In genomic region chr4:130926274-130926673, GRCm38 (mm10) we compare ENCODE assay signal across 30 mouse cellular contexts. TPM values are rescaled to one million over a fixed set of nuclear protein-coding genes. Genes with fewer than 3 reads are reported as not detected.
"Had no signal": no experiment of that assay in that cellular context is flagged by ENCODE, and none has a peak within 500 bp of the region (broad histone marks: within the 10 kb centered on the region; RNA-seq: fewer than 3 reads in every experiment).

No protein-coding gene starts in this region.

- H3K9ac ChIP-seq: heart, embryonic 13.5 days; heart, embryonic 15.5 days; hindbrain, embryonic 12.5 days; hindbrain, embryonic 14.5 days; intestine, embryonic 15.5 days; limb, embryonic 13.5 days; limb, embryonic 15.5 days had no signal

- H3K4me2 ChIP-seq: heart, embryonic 11.5 days; heart, embryonic 13.5 days; heart, embryonic 15.5 days; hindbrain, embryonic 12.5 days; hindbrain, embryonic 14.5 days; intestine, embryonic 15.5 days; limb, embryonic 13.5 days; limb, embryonic 15.5 days had no signal

- H3K36me3 ChIP-seq: heart, embryonic 13.5 days; heart, embryonic 15.5 days; hindbrain, embryonic 10.5 days; hindbrain, embryonic 12.5 days; intestine, embryonic 15.5 days; limb, embryonic 13.5 days; limb, embryonic 15.5 days had no signal

- DNase-seq: gastrocnemius, postnatal 14 days; heart, adult 11 months; heart, adult 2 months; heart, postnatal 4 days; kidney, adult 18-20 months; kidney, adult 8-10 months; kidney, postnatal 14 days; kidney, postnatal 36 days had no signal

- H3K9me3 ChIP-seq: heart, embryonic 13.5 days; heart, embryonic 15.5 days; hindbrain, embryonic 10.5 days; hindbrain, embryonic 12.5 days; intestine, embryonic 15.5 days; limb, embryonic 13.5 days; limb, embryonic 15.5 days had no signal

- H3K4me1 ChIP-seq: intestine, embryonic 15.5 days; limb, embryonic 13.5 days had no signal

- ATAC-seq: hindbrain, embryonic 16.5 days; inflammation-experienced regulatory T-cells, adult 6 months; intestine, embryonic 15.5 days; intestine, postnatal 0 days had no signal

- H3K4me3 ChIP-seq: heart, adult 2 months; heart, embryonic 13.5 days; heart, embryonic 15.5 days; hindbrain, embryonic 10.5 days; hindbrain, embryonic 12.5 days; intestine, embryonic 15.5 days; layer of hippocampus, adult 2 months; left cerebral cortex, adult 2 months; limb, embryonic 13.5 days; limb, embryonic 15.5 days had no signal

- H3K27ac ChIP-seq: heart, adult 2 months; heart, embryonic 13.5 days; heart, embryonic 15.5 days; hindbrain, embryonic 10.5 days; hindbrain, embryonic 12.5 days; hindbrain, embryonic 14.5 days; intestine, embryonic 15.5 days; kidney, postnatal 0 days; layer of hippocampus, adult 2 months; left cerebral cortex, adult 2 months; limb, embryonic 13.5 days; limb, embryonic 15.5 days had no signal

- H3K27me3 ChIP-seq: heart, embryonic 15.5 days; hindbrain, embryonic 12.5 days; intestine, embryonic 15.5 days; limb, embryonic 13.5 days; limb, embryonic 15.5 days had no signal

RNA-seq across cellular contexts. Expression of gene Matn1, which starts 17.9 kb away (rescaled TPM):
- total RNA-seq: gastrocnemius, adult 18-20 months; gastrocnemius, adult 8-10 months; gastrocnemius, postnatal 14 days; gastrocnemius, postnatal 36 days; heart, adult 2 months; heart, postnatal 25 days; heart, postnatal 4 days; liver, adult 2 months had no signal
- polyA plus RNA-seq: gonadal fat pad, adult 2 months; heart, embryonic 11.5 days; heart, embryonic 13.5 days; heart, postnatal 0 days; hindbrain, embryonic 10.5 days; hindbrain, embryonic 14.5 days; inflammation-experienced regulatory T-cells, adult 6 months; intestine, postnatal 0 days; liver, adult 2 months had no signal
